In genomic region chr10:80032799-80033480, GRCm38 (mm10) we compare ENCODE assay signal across 8 mouse cellular contexts. TPM values are rescaled to one million over a fixed set of nuclear protein-coding genes. Genes with fewer than 3 reads are reported as not detected.
DNase-seq lines count a peak whose midpoint lies in the region; ATAC-seq and TF ChIP-seq lines count a peak whose summit lies in the region.

No protein-coding gene starts in this region.

- no peaks in the 10 kb centered on the region for H3K9me3 ChIP-seq in intestine, embryonic 16.5 days (ENCODE audit: control insufficient read depth, low read length)
- H3K9me3 ChIP-seq in lung, postnatal 0 days (ENCODE audit: low read length) = no peaks in the 10 kb centered on the region
- H3K9me3 ChIP-seq in midbrain, embryonic 10.5 days (replicated peaks) = no peaks in the 10 kb centered on the region

- 34% methylated on average over 5 of the region's 5 CpGs for WGBS in intestine, embryonic 16.5 days
- WGBS in lung, postnatal 0 days = 9% methylated on average over 5 of the region's 5 CpGs
- WGBS in midbrain, embryonic 10.5 days = 71% methylated on average over 5 of the region's 5 CpGs

- peak overlapping the region; percentile 96 for H3K27ac ChIP-seq in intestine, embryonic 16.5 days (ENCODE audit: low read length)
- H3K27ac ChIP-seq in lung, postnatal 0 days (ENCODE audit: low read length) = peak overlapping the region; percentile 92
- no peak overlapping the region; the same call in 1 of the 2 replicates for H3K27ac ChIP-seq in midbrain, embryonic 10.5 days (replicated peaks)

- no peak; the same call in none of the 2 replicates for TF ChIP-seq EP300 in lung, postnatal 0 days (IDR thresholded peaks at IDR 0.05)

- no peak overlapping the region for H3K4me3 ChIP-seq in intestine, embryonic 16.5 days (ENCODE audit: low read length)
- H3K4me3 ChIP-seq in lung, postnatal 0 days (ENCODE audit: low read depth, low read length) = no peak overlapping the region
- no peak overlapping the region for H3K4me3 ChIP-seq in midbrain, embryonic 10.5 days

- H3K4me2 ChIP-seq in intestine, embryonic 16.5 days (ENCODE audit: low read depth, low read length) = peak overlapping the region; percentile 26; the same call in 1 of the 2 replicates
- H3K4me2 ChIP-seq in lung, postnatal 0 days (replicated peaks; ENCODE audit: low read depth, low read length) = no peak overlapping the region

- H3K36me3 ChIP-seq in intestine, embryonic 16.5 days (ENCODE audit: control insufficient read depth, insufficient read depth, low read length) = peaks cover 12% of the 10 kb centered on the region
- 0 out of 2 replicates have a peak, but pooled peaks cover 7% of the 10 kb centered on the region for H3K36me3 ChIP-seq in lung, postnatal 0 days (ENCODE audit: insufficient read depth, low read length)
- peaks cover 38% of the 10 kb centered on the region for H3K36me3 ChIP-seq in midbrain, embryonic 10.5 days

- H3K4me1 ChIP-seq in intestine, embryonic 16.5 days (ENCODE audit: control insufficient read depth, insufficient read depth, low read length) = peaks cover 32% of the 10 kb centered on the region
- H3K4me1 ChIP-seq in lung, postnatal 0 days (ENCODE audit: insufficient read depth, low read depth, low read length) = peaks cover 28% of the 10 kb centered on the region
- H3K4me1 ChIP-seq in midbrain, embryonic 10.5 days = peaks cover 11% of the 10 kb centered on the region

- ATAC-seq in common myeloid progenitor, adult 5-6 weeks (replicated peaks; ENCODE audit: low read depth, poor library complexity, severe bottlenecking) = peak; percentile 75
- ATAC-seq in intestine, embryonic 16.5 days = peak; percentile 69
- ATAC-seq in lung, postnatal 0 days = peak; percentile 64

- H3K27me3 ChIP-seq in intestine, embryonic 16.5 days (replicated peaks; ENCODE audit: control insufficient read depth, insufficient read depth, low read length) = no peaks in the 10 kb centered on the region
- H3K27me3 ChIP-seq in lung, postnatal 0 days (replicated peaks; ENCODE audit: insufficient read depth, low read length) = no peaks in the 10 kb centered on the region
- H3K27me3 ChIP-seq in midbrain, embryonic 10.5 days (ENCODE audit: low read depth, poor library complexity, severe bottlenecking) = no peaks in the 10 kb centered on the region

- no peak for TF ChIP-seq CTCF in lung, postnatal 0 days (IDR thresholded peaks at IDR 0.05)

- peak overlapping the region; percentile 25 for H3K9ac ChIP-seq in intestine, embryonic 16.5 days (ENCODE audit: low read depth, low read length)
- H3K9ac ChIP-seq in lung, postnatal 0 days (replicated peaks; ENCODE audit: low read depth) = peak overlapping the region; percentile 13; the same call in 1 of the 2 replicates

- peak; percentile 75 for DNase-seq in urinary bladder, postnatal 25 days (ENCODE audit: low spot score)
- no peak for DNase-seq in urinary bladder, postnatal 10 days (ENCODE audit: low spot score)
- DNase-seq in lung, postnatal 0 days (ENCODE audit: low spot score) = peak; percentile 80
- DNase-seq in urinary bladder, postnatal 36 days (ENCODE audit: low spot score in 2 of 2) = peak; percentile 75 to 77
- no peak for DNase-seq in cerebellum, postnatal 36 days
- DNase-seq in midbrain, embryonic 10.5 days (ENCODE audit: low spot score) = no peak

RNA-seq across cellular contexts. Expression of gene Polr2e, which starts 6.7 kb away (rescaled TPM):
- 145 and 146 TPM in 2 replicates for total RNA-seq in common myeloid progenitor, adult 5-6 weeks (2017)
- 190 and 212 TPM in 2 replicates for polyA plus RNA-seq in intestine, embryonic 16.5 days (2015; fragmentation: Nextera tagmentation; extraction: Ambion mirVana)
- polyA plus RNA-seq in lung, postnatal 0 days (2015; fragmentation: Nextera tagmentation; extraction: Ambion mirVana) = 178 and 202 TPM in 2 replicates
- 233 and 276 TPM in 2 replicates for polyA plus RNA-seq in midbrain, embryonic 10.5 days (2016; fragmentation: Nextera tagmentation; extraction: Ambion mirVana)

RNA-seq across cellular contexts. Expression of gene Gpx4, which starts 14.0 kb away (rescaled TPM):
- 451 and 481 TPM in 2 replicates for total RNA-seq in common myeloid progenitor, adult 5-6 weeks (2017)
- polyA plus RNA-seq in intestine, embryonic 16.5 days (2015; fragmentation: Nextera tagmentation; extraction: Ambion mirVana) = 942 and 972 TPM in 2 replicates
- 1,058 and 1,082 TPM in 2 replicates for polyA plus RNA-seq in lung, postnatal 0 days (2015; fragmentation: Nextera tagmentation; extraction: Ambion mirVana)
- polyA plus RNA-seq in midbrain, embryonic 10.5 days (2016; fragmentation: Nextera tagmentation; extraction: Ambion mirVana) = 702 and 747 TPM in 2 replicates

RNA-seq across cellular contexts. Expression of gene Arhgap45, which starts 16.5 kb away (rescaled TPM):
- total RNA-seq in common myeloid progenitor, adult 5-6 weeks (2017) = 85.6 and 106 TPM in 2 replicates
- polyA plus RNA-seq in intestine, embryonic 16.5 days (2015; fragmentation: Nextera tagmentation; extraction: Ambion mirVana) = 6.0 and 7.3 TPM in 2 replicates
- 20.1 and 22.2 TPM in 2 replicates for polyA plus RNA-seq in lung, postnatal 0 days (2015; fragmentation: Nextera tagmentation; extraction: Ambion mirVana)
- 7.9 and 8.0 TPM in 2 replicates for polyA plus RNA-seq in midbrain, embryonic 10.5 days (2016; fragmentation: Nextera tagmentation; extraction: Ambion mirVana)

RNA-seq across cellular contexts. Expression of gene Abca7, which starts 36.6 kb away (rescaled TPM):
- total RNA-seq in common myeloid progenitor, adult 5-6 weeks (2017) = 10.7 and 15.5 TPM in 2 replicates
- 3.3 and 3.4 TPM in 2 replicates for polyA plus RNA-seq in intestine, embryonic 16.5 days (2015; fragmentation: Nextera tagmentation; extraction: Ambion mirVana)
- polyA plus RNA-seq in lung, postnatal 0 days (2015; fragmentation: Nextera tagmentation; extraction: Ambion mirVana) = 5.5 and 6.5 TPM in 2 replicates
- 3.2 and 4.8 TPM in 2 replicates for polyA plus RNA-seq in midbrain, embryonic 10.5 days (2016; fragmentation: Nextera tagmentation; extraction: Ambion mirVana)

RNA-seq across cellular contexts. Expression of gene Cnn2, which starts 44.6 kb away (rescaled TPM):
- 62.2 and 72.9 TPM in 2 replicates for total RNA-seq in common myeloid progenitor, adult 5-6 weeks (2017)
- 226 and 245 TPM in 2 replicates for polyA plus RNA-seq in intestine, embryonic 16.5 days (2015; fragmentation: Nextera tagmentation; extraction: Ambion mirVana)
- 483 and 567 TPM in 2 replicates for polyA plus RNA-seq in lung, postnatal 0 days (2015; fragmentation: Nextera tagmentation; extraction: Ambion mirVana)
- polyA plus RNA-seq in midbrain, embryonic 10.5 days (2016; fragmentation: Nextera tagmentation; extraction: Ambion mirVana) = 198 and 199 TPM in 2 replicates

Comparison
In these comparisons a context has a peak if more than half of its experiments do, and no peak if none do; other contexts are left out.
1. DNase-seq: peak in urinary bladder, postnatal 25 days (single experiment), lung, postnatal 0 days (single experiment) and urinary bladder, postnatal 36 days (2 of 2); none in urinary bladder, postnatal 10 days (single experiment), cerebellum, postnatal 36 days (0 of 2) and midbrain, embryonic 10.5 days (single experiment).
2. Peak in every context shown above with its lines, with median percentiles within 50 percentile points of each other: ATAC-seq.